Mouse (Mus musculus): ENCODE measurements around the gene Nipbl. TPM values are rescaled to one million over a fixed set of nuclear protein-coding genes. Genes with fewer than 3 reads are reported as not detected.

The Nipbl gene
- 76.3 TPM for polyA plus RNA-seq (2015; fragmentation: Illumina TruSeq; extraction: RNeasy Lipid Tissue Mini Kit (QIAGEN cat#74804); ENCODE audit: insufficient read depth, low replicate concordance)

GRCm38 (mm10) chr15:8443926-8444889 lies at the start of gene Nipbl:
TSS of gene Nipbl (minus strand) at chr15:8444463.

Other genes starting within 250 kb of the Nipbl start
- not detected for gene Gm2310, start 75.5 kb upstream of the Nipbl start, polyA plus RNA-seq (2015; fragmentation: Illumina TruSeq; extraction: RNeasy Lipid Tissue Mini Kit (QIAGEN cat#74804); ENCODE audit: insufficient read depth, low replicate concordance)